Mouse (Mus musculus): ENCODE data around the gene Ppp6r3.
A peak's percentile ranks its signal among the peaks of the same experiment; 100 is the strongest.

The Ppp6r3 gene

DNA sequence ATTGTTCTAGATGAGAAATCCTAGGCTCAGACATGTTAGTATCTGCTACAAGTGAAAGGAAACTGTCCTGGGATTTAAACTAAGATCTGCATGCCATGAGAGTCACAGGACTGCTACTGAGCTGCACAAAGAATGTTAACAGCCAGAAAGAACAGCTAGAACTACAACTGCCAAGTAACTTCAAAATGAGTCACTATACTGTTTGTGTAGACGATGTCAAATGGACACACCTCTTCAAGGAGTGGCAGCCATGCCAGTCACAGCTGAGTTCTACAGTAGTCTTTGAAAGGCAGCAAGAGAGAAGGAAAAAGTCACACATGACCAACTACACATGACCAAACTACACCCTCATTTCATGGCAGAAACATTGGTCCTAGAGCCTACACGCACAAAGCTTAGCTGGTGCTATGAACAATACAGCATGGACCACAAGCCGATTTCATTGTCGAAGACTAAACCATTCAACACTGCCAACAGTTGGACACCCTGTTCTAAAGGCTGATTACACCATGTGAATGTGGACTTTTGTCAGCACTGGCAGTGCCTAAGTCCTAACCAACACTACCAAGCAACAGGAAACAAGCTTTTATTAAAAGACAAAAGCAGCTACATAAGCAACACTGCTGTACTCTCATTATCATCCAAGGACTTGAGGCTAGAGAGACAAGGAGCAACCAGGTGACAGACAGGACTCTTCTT is 55.9 kb downstream of the Ppp6r3 start:
- DNase-seq (ENCODE audit: low spot score in 2 of 2): no peak

DNA sequence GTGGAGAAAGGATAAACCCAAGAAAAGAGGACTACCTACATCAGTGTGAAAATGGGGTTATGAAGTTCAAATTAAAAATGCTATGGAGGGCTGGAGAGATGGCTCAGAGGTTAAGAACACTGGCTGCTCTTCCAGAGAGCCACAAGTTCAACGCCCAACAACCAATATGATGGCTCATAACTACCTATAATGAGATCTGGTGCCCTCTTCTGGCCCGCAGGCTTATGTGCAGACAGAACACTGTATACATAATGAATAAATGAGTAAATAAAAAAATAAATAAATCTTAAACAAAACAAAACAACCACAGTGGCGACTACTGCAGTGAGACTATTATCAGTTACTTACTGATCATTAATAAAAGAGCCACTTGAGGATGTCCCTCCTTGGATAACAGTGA is 78.3 kb downstream of the Ppp6r3 start:
- DNase-seq (ENCODE audit: low spot score in 2 of 2): no peak

DNA sequence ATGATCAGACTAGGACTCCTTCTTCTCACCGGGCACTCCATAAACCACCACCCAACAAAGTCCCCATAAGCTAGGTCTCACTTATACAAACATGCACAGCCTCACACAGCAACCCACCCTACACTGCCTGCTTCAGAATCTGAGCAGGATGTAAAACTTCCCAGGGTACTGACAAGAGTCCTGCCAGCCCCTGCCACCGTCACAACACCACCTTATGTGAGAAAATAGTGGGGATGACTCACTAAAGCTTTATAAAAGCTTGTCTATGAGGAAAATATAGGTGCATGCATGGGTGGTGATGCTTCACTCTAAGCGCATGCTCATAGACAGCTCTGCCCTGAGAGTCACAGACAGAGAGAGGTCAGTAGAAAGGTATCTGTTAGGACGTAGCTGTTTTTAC is 85.7 kb downstream of the Ppp6r3 start:
- no peak for DNase-seq (ENCODE audit: low spot score in 2 of 2)

DNA sequence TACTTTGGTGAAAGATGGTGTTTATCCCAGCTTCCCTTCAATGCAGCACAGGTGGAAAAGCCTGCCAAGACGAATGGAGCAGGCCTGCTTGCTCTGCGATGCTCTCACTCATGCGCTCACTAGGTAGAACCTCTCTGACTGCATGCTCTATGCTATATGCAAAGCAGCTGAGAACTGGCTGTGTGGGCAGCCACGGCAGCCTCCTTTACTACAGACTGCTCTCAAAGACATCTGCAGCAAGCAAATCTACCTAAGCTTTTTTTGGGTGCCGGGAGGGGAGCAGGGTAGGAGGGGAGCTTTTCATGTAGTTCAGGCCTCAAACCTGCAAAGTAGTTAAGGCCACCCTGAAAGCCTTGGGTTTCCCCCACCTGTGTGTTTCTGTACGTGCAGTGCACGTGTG is 92.7 kb downstream of the Ppp6r3 start:
- DNase-seq (ENCODE audit: low spot score in 2 of 2): peak; percentile 28 to 69

DNA sequence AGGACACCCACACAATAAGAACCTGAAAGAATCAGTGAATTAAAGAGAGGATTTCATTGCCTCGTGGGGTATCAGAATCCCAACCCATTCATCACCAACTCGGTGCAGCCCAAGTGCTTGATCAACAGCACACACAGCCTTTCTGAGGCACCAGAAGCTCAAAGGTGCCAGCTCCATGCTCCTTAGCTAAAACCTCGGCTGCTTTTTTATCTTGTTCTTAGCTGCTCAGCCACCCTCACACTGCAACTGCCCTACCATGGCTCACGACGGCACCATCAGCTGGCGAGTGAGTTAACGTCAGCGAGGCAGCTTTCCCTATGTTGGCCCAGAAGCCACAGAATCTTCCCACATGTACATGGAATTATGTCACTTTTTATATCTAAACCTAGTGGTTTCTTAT is 95.4 kb downstream of the Ppp6r3 start:
- DNase-seq (ENCODE audit: low spot score in 2 of 2): peak; percentile 44 to 52

DNA sequence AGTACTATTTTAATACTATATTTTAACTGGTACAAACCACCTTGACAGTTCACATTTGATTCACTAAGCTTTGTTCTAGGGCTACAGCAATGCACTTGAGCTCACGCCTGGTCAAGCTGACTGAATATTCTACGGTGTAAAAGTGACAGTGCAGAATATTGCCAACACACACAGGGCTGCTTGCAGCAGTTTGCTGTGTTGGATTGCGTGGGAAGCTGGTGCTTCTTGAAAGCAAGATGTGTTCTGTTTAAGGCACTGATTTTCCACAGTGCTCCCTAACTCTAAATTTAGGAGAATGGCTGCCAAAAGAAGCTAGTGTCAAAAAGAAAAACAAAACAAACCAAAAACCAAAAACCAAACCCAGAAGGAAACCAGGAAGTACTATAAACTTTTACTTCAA is 98.6 kb downstream of the Ppp6r3 start:
- DNase-seq (ENCODE audit: low spot score in 2 of 2): peak; percentile 45 to 74

DNA sequence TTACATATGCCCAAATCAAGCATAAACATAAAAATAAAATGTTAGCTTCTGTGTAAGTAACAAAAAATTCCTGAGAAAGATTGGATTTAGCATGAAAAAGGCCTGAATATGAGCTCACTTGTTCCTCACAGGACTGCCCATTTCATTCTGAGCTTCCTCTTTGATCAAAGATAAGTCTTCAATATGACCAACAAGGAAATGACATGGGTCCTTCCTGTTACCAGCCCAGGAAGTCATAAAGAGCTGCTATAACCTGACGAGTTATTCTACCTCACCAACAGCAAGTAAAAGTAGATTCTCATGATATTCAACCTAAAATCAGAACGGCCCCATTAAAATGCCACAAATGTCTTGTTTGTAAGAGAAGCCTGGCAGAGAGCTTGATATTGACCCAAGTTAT is 104.3 kb downstream of the Ppp6r3 start:
- no peak for DNase-seq (ENCODE audit: low spot score in 2 of 2)

DNA sequence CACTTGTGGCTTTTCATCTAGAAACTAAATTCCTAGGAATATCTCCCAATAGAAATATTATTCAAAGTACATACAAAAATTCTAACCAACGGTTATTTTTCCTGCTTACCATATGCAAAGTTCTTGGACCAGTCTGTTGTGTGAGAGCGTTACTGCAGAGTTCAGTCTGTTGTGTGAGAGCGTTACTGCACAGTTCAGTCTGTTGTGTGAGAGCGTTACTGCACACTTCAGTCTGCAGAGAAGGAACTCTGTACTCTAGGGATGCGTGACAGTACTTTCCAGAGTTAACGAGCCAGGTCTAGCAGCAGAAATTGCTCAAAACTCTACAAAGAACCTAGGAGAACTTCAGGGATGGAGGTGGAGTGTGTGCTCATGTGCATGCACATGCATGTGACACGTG is 108.0 kb downstream of the Ppp6r3 start:
- DNase-seq (ENCODE audit: low spot score in 2 of 2): no peak

DNA sequence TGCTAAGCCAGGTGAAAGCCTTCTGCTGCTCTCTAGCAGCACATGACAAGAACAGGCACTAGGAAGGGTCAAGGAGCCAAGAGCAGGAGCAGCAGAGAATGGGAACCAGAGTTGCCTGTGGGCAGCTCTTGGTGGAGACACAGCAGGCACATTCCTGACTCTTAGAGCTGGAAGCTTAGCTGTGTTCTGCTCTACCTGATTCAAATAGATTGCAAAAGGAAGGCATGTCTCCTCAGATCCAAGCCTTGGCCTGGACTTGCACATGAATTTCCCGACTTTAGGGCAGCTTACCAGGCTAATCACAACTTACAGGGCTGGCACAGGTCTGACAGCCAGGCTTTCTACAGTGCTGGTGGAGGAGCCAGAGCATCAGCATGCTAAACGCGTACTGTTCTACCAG is 115.6 kb downstream of the Ppp6r3 start:
- DNase-seq (ENCODE audit: low spot score in 2 of 2): no peak

DNA sequence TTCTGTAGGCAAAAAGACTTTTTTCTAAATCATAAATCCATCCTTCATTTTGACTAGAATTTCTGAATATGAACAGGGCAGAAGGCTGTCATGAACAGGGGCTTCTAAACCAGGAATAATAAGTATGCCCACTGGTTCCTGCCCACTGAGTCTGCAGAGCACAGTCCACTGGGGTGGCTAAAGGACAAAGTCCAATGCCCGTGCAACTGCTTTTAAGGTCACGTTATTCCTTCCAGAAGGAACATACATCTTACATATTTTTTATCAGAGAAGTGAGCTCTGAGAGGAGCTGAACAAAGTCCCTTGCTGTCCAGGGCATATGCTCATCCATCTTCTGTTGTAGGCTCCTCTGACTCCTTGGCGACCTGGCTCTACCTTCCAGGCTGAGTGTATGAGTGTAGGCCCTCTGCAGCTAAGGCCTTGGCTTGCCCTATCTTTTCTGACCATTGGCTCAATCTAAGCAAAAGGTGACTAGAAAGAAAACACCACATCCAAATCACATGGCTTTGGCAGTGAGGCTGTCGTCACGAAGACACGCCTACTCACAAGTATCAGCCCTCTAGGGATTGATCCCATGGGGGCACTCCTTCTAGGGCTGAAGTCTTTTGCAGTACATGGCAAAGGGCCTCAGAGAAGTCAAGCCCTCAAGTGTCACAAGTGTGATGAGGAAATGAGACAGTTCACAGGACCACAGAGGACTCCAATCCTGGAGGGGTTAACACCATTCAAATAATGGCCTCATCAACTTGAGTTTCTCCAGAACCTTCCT is 117.0 kb downstream of the Ppp6r3 start:
- no peak for DNase-seq (ENCODE audit: low spot score in 2 of 2)

DNA sequence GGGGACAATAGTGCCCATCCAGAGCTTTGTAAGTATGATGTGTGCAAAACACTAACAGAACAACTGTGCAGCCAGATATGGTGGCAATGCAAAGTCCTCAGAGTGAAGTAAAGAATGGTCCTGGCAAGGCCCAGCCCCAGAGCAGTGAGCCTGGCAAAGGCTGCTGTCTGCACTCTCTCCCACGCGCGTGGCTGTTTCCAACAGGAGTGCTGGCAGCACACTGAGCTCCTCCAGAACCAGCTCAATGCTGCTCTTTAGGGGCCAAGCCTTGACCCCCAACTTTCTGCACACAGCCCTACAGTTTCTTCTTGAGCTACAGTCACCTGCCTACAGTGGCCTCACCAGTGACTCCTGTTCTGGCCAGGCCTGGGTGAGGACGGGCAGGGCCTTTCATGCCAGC is 117.8 kb downstream of the Ppp6r3 start:
- DNase-seq (ENCODE audit: low spot score in 2 of 2): no peak

DNA sequence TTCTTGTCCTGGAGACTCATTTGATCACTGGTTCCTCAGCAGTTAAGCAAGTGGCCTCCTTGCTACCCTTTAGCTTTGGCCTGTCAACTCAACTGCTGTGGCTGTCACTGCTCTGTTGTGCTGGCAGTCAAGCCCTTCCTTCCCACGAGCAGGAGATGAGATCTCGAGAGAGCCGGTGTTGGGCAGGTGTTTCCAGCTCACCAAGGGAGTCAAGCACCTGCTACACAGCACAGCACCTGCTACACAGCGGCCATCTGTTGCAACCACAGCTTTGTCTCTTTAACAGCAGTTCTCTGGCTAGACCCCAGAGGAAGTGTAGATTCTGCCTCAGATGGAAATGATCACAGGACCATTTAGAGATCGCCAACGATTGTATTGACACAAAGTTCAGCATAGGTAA is 123.9 kb downstream of the Ppp6r3 start:
- no peak for DNase-seq (ENCODE audit: low spot score in 2 of 2)

DNA sequence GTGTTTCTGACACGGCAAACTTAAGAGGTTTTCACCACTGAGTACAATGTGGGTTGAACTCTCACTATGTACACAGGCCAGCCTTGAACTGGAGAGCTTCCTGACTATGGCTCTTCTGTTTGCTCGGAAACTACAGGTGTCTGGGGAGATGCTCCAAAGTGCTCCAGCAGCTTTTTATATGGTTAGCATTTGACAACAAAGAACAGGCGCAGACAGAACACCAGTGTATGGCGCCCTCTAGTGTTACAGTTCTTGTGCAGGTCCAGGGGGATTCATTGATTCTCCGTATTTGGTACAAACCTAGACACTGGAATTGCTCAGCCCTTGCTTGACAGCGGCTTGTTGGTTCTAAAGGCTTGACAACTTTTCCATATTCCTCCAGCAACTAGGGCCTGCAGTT is 124.4 kb downstream of the Ppp6r3 start:
- peak; percentile 49 to 63 for DNase-seq (ENCODE audit: low spot score in 2 of 2)

DNA sequence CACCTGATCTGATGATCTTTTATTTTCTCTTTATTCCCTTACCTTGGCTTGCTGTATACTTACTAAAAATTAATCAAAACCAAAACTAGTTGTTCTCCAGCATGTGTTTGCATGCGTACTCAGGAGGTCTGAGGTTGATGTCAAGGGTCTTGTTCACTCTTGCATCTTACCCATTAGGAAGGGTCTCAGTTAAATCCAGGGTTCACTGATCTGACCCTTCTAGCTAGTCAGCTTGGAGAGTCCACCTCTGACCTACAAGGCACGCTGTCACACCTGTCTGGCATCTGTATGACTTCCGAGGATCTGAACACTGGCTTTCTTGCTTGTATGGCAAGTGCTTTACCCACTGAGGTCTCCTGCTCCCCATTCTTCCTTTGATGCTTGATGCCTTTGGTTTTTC is 124.8 kb downstream of the Ppp6r3 start:
- no peak for DNase-seq (ENCODE audit: low spot score in 2 of 2)

DNA sequence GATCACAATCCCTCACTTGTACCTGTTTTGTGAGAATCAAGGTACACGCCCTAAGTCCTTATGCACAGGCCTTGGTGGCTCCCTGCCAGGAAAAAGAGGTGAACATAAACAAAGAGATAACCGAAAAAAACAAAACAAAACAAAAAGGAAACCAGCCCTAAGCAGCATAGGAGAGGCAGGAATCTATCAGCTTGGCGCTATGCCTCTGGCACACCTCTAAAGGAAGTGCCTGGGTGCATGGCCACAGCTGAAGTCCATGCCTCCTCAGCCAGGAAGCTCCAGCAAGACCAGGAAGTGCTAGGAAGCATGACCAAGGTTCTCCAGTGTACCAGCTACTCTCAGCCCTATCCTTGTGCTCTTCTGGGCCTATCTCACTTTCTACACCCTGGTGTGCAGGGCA is 126.3 kb downstream of the Ppp6r3 start:
- DNase-seq (ENCODE audit: low spot score in 2 of 2): no peak

DNA sequence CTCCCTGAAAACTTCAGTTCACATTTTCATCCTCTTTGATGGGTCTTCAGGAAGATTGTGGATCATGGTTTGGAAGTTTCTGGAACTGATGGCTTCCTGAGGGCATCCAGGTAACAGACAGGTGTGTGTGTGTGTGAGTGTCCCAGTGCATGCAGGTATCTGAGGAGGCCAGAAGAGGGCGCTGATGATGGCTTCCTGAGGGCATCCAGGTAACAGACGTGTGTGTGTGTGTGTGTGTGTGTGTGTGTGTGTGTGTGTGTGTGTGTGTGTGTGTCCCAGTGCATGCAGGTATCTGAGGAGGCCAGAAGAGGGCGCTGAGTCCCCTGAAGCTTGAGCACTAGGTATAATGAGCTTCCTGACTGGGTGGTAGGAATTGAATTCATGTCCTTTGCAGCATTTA is 128.2 kb downstream of the Ppp6r3 start:
- DNase-seq (ENCODE audit: low spot score in 2 of 2): no peak

DNA sequence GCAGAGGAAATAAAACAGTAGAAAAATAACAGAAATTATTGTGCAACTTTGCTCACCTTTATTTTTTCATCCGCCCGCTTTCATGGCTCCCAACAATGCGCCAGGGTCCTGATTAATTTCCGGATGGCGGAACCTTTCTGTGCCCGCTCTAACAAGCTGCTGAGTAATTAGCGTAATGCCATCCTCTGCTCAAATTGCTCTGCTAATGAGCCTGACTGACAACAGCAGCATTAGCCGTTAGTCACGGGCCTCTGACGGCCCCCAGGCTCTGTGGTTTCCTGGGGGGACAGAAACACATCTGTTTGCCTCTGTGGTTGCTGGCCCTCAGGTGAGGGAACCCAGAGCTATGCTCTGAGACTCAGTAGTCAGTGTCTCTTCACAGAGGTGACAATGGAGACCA is 134.5 kb downstream of the Ppp6r3 start:
- no peak for DNase-seq (ENCODE audit: low spot score in 2 of 2)

DNA sequence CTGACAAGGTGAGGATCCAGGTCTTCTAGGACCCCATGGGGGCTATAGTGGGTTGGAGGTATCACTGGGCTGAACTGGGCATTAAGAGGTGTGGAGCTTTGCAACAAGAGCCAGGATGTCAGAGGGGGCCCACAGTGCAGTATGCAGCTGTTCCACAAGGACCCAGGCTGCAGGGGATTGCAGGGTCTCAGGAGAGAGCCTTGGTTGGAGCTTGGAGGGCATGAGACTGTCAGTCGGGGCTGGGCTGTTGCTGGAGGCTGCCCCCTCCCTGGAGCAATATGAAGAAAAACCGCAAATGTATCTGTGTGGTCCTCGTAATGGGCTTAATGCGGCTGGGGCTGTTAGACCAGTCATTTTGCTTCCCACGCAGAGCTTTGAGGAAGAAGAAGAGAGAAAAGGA is 134.9 kb downstream of the Ppp6r3 start:
- no peak for DNase-seq (ENCODE audit: low spot score in 2 of 2)

DNA sequence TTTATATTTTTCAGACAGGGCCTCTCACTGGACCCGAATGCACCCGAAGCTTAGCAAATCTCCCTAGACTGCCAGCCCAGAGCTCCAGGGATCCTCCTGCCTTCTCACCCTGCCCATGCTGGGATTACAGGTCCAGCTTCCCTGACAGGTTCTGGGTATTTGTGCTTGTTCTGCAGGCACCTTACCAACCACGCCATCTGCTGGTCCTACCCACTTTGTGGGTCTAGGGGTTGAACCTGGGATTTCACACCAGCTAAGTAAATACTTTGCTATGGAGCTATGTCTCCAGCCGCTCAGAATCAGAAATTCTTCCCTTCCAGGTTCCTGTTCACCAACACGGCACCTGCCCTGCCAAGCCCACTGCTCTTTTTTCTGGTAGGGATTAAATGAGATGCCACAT is 137.6 kb downstream of the Ppp6r3 start:
- DNase-seq (ENCODE audit: low spot score in 2 of 2): no peak

DNA sequence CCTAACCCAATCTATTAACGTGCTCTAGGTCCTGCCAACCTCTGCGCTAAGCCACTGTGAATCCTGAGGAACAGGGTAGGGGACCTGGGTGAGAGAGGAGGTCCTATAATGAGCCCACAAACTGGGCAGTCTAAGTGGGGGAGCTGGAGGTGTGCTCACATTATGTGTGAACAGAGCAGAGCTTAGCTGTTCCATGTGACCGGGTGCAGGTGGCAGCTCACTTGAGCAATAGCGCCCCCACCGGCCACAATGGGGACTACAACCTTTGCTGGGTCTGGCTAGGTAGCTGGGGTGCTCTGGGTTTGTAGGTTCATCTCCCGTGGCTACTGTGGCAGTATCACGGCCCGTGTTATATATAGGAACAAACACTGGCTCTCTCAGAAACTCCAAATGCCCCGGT is 138.7 kb downstream of the Ppp6r3 start:
- DNase-seq (ENCODE audit: low spot score in 2 of 2): no peak

DNA sequence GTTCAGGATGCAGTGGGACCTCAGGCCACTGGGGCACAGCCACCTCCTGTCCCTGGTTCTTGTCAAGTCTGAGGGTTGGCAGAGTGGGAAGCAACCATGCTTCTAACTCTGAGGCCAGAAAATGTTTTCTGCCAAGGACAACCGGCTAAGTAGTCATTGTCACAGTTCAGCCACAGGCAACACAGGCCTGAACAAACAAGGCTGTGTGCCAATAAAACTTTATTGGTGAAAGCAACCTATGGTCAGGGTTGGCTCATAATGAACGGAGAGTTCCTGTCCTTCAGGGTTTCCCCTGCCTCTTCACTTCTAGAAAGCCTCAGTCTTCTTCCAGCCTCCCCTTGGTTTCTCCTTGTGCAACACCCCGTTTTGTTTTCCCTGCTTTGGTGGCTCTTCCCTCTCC is 139.7 kb downstream of the Ppp6r3 start:
- no peak for DNase-seq (ENCODE audit: low spot score in 2 of 2)

DNA sequence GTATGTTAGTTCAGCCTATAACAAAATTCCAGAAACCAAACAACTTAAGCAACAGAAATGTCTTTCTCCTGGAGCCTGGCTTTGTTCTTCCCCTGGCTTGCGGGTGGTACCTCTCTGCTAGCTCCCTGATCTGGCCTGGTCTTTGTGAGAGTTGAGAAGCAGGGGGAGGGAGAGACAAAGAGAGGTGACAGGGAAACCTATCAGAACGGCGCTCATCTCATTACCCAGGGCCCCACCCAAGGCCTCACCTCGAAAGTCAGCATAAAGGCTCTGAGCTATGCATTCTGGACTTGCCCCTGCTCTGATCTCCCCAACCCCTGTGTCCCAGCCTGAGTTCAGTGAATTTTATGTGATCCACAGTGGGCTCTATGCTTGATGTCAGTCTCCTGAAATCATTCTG is 140.9 kb downstream of the Ppp6r3 start:
- no peak for DNase-seq (ENCODE audit: low spot score in 2 of 2)

DNA sequence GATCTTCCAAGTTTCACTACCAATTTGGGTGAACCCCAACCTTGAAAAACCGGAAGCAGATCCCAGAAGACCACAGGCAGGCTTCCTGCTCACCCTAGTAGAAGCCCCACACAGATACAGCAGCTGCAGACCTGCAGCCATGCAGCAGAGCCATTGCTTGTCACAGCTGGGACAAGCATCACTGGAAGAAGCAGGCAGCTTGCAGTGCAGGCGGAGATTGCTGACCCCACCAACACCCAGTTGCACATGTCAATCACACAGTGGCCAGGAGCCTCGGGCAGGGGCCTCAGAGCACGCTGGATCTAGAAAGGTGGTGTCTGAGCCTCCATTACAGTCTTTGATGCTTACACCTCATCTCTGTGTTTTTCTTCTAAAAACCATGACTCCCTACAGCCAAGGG is 141.4 kb downstream of the Ppp6r3 start:
- DNase-seq (ENCODE audit: low spot score in 2 of 2): no peak

DNA sequence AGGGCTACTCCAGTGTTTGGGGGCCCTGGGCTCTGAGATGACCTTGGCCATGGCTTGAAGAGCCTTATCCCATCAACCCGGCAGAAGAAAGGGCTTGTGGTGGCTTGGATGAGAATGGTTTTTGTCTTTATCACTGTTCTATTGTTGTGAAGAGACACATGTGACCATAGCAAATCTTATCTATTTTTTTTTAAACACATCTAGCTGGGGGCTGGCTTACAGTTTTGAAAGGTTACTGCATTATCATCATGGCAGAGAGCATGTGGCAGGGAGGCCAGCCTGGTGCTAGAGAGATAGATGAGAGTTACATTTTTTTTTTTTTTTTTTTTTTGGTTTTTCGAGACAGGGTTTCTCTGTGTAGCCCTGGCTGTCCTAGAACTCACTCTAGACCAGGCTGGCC is 143.6 kb downstream of the Ppp6r3 start:
- no peak for DNase-seq (ENCODE audit: low spot score in 2 of 2)
